Mouse (Mus musculus): ENCODE measurements around the gene Zmiz1. TPM values are rescaled to one million over a fixed set of nuclear protein-coding genes. Genes with fewer than 3 reads are reported as not detected.

The Zmiz1 gene
- total and polyA plus RNA-seq, 3 experiments, result 3.7 to 45.8 (median 11.1) TPM

- no peaks in the 10 kb centered on the region for H3K79me2 ChIP-seq (replicated peaks; ENCODE audit: control insufficient read depth, extremely low read depth, insufficient read depth, poor library complexity, severe bottlenecking)
- dilution Hi-C loops (cut with MboI; ENCODE audit: extremely low pct_ligation_motif_present, extremely low pct_unique_long_range_greater_than_20kb, low sequenced_read_pairs), result no loop called here
- H3K4me1 ChIP-seq (ENCODE audit: control insufficient read depth in 1 of 2, insufficient read depth in 2 of 2), result peaks cover 0 to 61% of the 10 kb centered on the region in 2 experiments; a peak in 2 of 4 replicates
- no peak overlapping the region for H3K4me2 ChIP-seq (ENCODE audit: insufficient read depth, low read depth, poor library complexity, severe bottlenecking)
- no peaks in the 10 kb centered on the region for H3K9me3 ChIP-seq (replicated peaks; ENCODE audit: low read length)
- in situ Hi-C loops (cut with MboI; ENCODE audit: low pct_ligation_motif_present, low pct_unique_long_range_greater_than_20kb, low sequenced_read_pairs), result no loop called here
- TF ChIP-seq RCOR1 (conservative IDR thresholded peaks at IDR 0.05; ENCODE audit: low read depth, low read length), result no peak
- no peak for TF ChIP-seq TBP (conservative IDR thresholded peaks at IDR 0.05; ENCODE audit: low read depth, low read length)
- TF ChIP-seq MAX (IDR thresholded peaks at IDR 0.05; ENCODE audit: low read length), result no peak
- no peak for TF ChIP-seq PAX5 (IDR thresholded peaks at IDR 0.05; ENCODE audit: low read length)
- no peak for TF ChIP-seq KAT2A (IDR thresholded peaks at IDR 0.05; ENCODE audit: insufficient replicate concordance, low read length)
- no peak for TF ChIP-seq POLR2AphosphoS2 (IDR thresholded peaks at IDR 0.05; ENCODE audit: low read depth, low read length)
- no peak for TF ChIP-seq CHD2 (IDR thresholded peaks at IDR 0.05; ENCODE audit: low read length)
- no peak for TF ChIP-seq E2F4 (IDR thresholded peaks at IDR 0.05; ENCODE audit: insufficient replicate concordance, low read depth, low read length)
- TF ChIP-seq ZNF384 (IDR thresholded peaks at IDR 0.05; ENCODE audit: low read depth, low read length), result no peak
- TF ChIP-seq ZC3H11A (IDR thresholded peaks at IDR 0.05; ENCODE audit: low read depth, low read length), result no peak
- no peak for TF ChIP-seq BHLHE40 (IDR thresholded peaks at IDR 0.05; ENCODE audit: low read depth, low read length)
- TF ChIP-seq JUND (conservative IDR thresholded peaks at IDR 0.05; ENCODE audit: low read depth, low read length), result no peak
- TF ChIP-seq HCFC1 (IDR thresholded peaks at IDR 0.05; ENCODE audit: low read depth, low read length), result no peak
- TF ChIP-seq RAD21 (IDR thresholded peaks at IDR 0.05; ENCODE audit: low read depth, low read length), result no peak
- no peak for TF ChIP-seq MYC (IDR thresholded peaks at IDR 0.05; ENCODE audit: low read depth, low read length)
- no peak for TF ChIP-seq MAFK (IDR thresholded peaks at IDR 0.05; ENCODE audit: insufficient replicate concordance, low read length)
- no peak for TF ChIP-seq ZMIZ1 (IDR thresholded peaks at IDR 0.05; ENCODE audit: low read depth, low read length)
- H3K27ac ChIP-seq (ENCODE audit: insufficient read depth, low read depth), result no peak overlapping the region
- H3K36me3 ChIP-seq (replicated peaks in 1 of 2; ENCODE audit: control insufficient read depth in 1 of 2, insufficient read depth in 1 of 2, low read length in 1 of 2), result peaks cover 46 to 83% of the 10 kb centered on the region in 2 experiments
- H3K9ac ChIP-seq (ENCODE audit: insufficient read depth, low read depth), result no peak overlapping the region
- DNase-seq (ENCODE audit: extremely low read depth), result no peak
- no peak overlapping the region for H3K4me3 ChIP-seq (replicated peaks in 1 of 3; ENCODE audit: low read depth in 2 of 3, low read length in 2 of 3, poor library complexity in 1 of 3)
- H3K27me3 ChIP-seq (replicated peaks), result no peaks in the 10 kb centered on the region
Measured at GRCm38 (mm10) chr14:25543927-25544326, 84.9 kb downstream of the Zmiz1 start.

GRCm38 (mm10) chr14:25546852-25547621, 88.1 kb downstream of the Zmiz1 start:
- H3K9me3 ChIP-seq (replicated peaks; ENCODE audit: low read length), result no peaks in the 10 kb centered on the region
- peak; percentile 62 for DNase-seq (ENCODE audit: extremely low read depth)
- H3K27ac ChIP-seq (ENCODE audit: insufficient read depth, low read depth), result no peak overlapping the region
- peaks cover 28 to 66% of the 10 kb centered on the region in 2 experiments for H3K36me3 ChIP-seq (replicated peaks in 1 of 2; ENCODE audit: control insufficient read depth in 1 of 2, insufficient read depth in 1 of 2, low read length in 1 of 2)
- in situ Hi-C loops (cut with MboI; ENCODE audit: low pct_ligation_motif_present, low pct_unique_long_range_greater_than_20kb, low sequenced_read_pairs) (no loop called here), dilution Hi-C loops (cut with MboI; ENCODE audit: extremely low pct_ligation_motif_present, extremely low pct_unique_long_range_greater_than_20kb, low sequenced_read_pairs) (no loop called here)
- H3K27me3 ChIP-seq (replicated peaks), result no peaks in the 10 kb centered on the region
- peaks cover 0 to 69% of the 10 kb centered on the region in 2 experiments; a peak in 2 of 4 replicates for H3K4me1 ChIP-seq (ENCODE audit: control insufficient read depth in 1 of 2, insufficient read depth in 2 of 2)
- H3K4me2 ChIP-seq (ENCODE audit: insufficient read depth, low read depth, poor library complexity, severe bottlenecking), result no peak overlapping the region
- no peak for TF ChIP-seq ELF1 (IDR thresholded peaks at IDR 0.05; ENCODE audit: low read depth, low read length)
- TF ChIP-seq HCFC1 (IDR thresholded peaks at IDR 0.05; ENCODE audit: low read depth, low read length), result no peak
- TF ChIP-seq BHLHE40 (IDR thresholded peaks at IDR 0.05; ENCODE audit: low read depth, low read length), result no peak
- no peak for TF ChIP-seq ZNF384 (IDR thresholded peaks at IDR 0.05; ENCODE audit: low read depth, low read length)
- no peak for TF ChIP-seq UBTF (IDR thresholded peaks at IDR 0.05; ENCODE audit: low read depth, low read length)
- TF ChIP-seq TCF12 (IDR thresholded peaks at IDR 0.05; ENCODE audit: low read depth, low read length), result no peak
- no peak for TF ChIP-seq KAT2A (IDR thresholded peaks at IDR 0.05; ENCODE audit: insufficient replicate concordance, low read length)
- no peak for TF ChIP-seq USF1 (IDR thresholded peaks at IDR 0.05; ENCODE audit: low read depth, low read length)
- TF ChIP-seq CTCF (conservative IDR thresholded peaks at IDR 0.05 in 1 of 2, IDR thresholded peaks at IDR 0.05 in 1 of 2; ENCODE audit: low read depth in 2 of 2, low read length in 2 of 2), result no peak
- no peak for TF ChIP-seq MAFK (IDR thresholded peaks at IDR 0.05; ENCODE audit: insufficient replicate concordance, low read length)
- TF ChIP-seq NELFE (IDR thresholded peaks at IDR 0.05; ENCODE audit: low read depth, low read length), result no peak
- TF ChIP-seq MYC (IDR thresholded peaks at IDR 0.05; ENCODE audit: low read depth, low read length), result no peak
- TF ChIP-seq ZC3H11A (IDR thresholded peaks at IDR 0.05; ENCODE audit: low read depth, low read length), result no peak
- no peak for TF ChIP-seq MEF2A (IDR thresholded peaks at IDR 0.05; ENCODE audit: borderline replicate concordance, low read depth, low read length)
- H3K79me2 ChIP-seq (replicated peaks; ENCODE audit: control insufficient read depth, extremely low read depth, insufficient read depth, poor library complexity, severe bottlenecking), result no peaks in the 10 kb centered on the region
- H3K9ac ChIP-seq (ENCODE audit: insufficient read depth, low read depth), result no peak overlapping the region
- no peak overlapping the region for H3K4me3 ChIP-seq (replicated peaks in 1 of 3; ENCODE audit: low read depth in 2 of 3, low read length in 2 of 3, poor library complexity in 1 of 3)

Data from CH12.LX (cell line).